Mouse (Mus musculus): Measurements from ENCODE around the gene Foxj1.
A peak's percentile ranks its signal among the peaks of the same experiment; 100 is the strongest.

The Foxj1 gene

DNA sequence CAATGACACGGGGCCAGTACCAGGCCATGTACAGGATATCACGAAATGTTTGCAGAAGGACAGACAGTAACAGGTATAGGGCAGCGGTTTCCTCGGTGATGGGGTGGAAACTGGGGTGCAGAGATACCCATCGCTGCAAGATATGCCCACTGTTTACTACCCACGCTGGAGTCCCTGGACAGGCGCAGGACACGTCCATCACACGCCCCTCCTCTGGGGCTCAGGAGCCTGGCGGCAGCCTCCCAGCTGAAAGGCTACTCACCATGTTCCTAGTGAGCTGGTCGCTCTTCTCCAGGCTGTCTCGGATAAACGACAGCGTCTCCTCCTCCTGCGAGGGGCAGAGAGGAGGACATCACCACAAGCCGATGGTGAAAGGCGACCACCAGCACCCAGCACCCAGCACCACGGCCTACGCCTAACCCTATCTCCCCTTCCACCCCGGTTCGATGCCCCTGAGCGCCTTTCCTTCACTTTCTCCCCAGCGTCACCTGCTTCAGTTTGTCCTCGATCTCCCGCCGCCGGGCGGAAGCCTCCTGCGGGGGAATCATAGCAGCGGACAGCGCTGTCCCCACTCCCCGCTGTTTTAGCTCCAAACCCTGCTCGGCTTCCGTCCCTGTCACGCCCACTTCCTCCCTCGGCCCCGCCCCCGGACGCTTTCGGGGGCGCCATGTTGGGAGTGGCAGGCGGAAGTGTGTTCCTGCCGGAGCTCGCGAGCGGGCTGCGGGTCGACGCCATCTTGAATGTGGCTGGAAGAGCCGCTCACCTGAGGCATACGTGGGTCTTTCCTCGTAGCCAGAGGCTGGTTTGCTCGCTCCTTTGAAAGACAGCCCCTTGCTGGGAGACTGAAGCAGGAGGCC is 28.8 kb downstream of the Foxj1 start:
- Histone ChIP-seq H3K9me3 (ENCODE audit: low read length) (no peaks in the 10 kb centered on the region), H3K4me3 (replicated peaks; ENCODE audit: low read length) (peak overlapping the region; percentile 80), H3K4me1 (replicated peaks; ENCODE audit: low read depth, low read length) (peaks cover 16% of the 10 kb centered on the region), H3K36me3 (ENCODE audit: insufficient read depth, low read length) (peaks cover 22% of the 10 kb centered on the region), H3K27me3 (ENCODE audit: insufficient read depth, low read length) (no peaks in the 10 kb centered on the region)
- no peak for TF ChIP-seq CTCF (conservative IDR thresholded peaks at IDR 0.05; ENCODE audit: low read length)
- TF ChIP-seq NANOG (IDR thresholded peaks at IDR 0.05; ENCODE audit: borderline replicate concordance, low read length) = no peak
- TF ChIP-seq POU5F1 (IDR thresholded peaks at IDR 0.05; ENCODE audit: borderline replicate concordance, low read length) = no peak

DNA sequence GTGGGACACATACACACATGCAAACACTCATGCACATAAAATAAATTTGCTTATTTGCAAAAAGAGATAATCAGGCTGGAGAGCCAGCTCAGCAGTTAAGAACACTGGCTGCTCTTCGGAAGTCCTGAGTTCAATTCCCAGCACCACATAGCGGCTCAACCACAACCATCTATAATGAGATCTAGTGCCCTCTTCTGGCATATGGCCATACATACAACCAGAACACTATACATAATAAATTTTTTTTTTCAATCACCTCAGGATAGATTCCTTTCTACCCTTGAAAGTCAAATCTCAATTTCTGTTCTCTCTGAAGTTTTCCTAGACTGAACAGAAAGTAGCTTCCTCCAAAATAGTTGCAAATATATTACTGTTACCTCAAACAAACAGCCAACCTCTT is 29.8 kb downstream of the Foxj1 start:
- H3K36me3 ChIP-seq (ENCODE audit: insufficient read depth, low read length) = peaks cover 22% of the 10 kb centered on the region
- no peaks in the 10 kb centered on the region for H3K9me3 ChIP-seq (ENCODE audit: low read length)
- peaks cover 16% of the 10 kb centered on the region for H3K4me1 ChIP-seq (replicated peaks; ENCODE audit: low read depth, low read length)
- no peak for TF ChIP-seq NANOG (IDR thresholded peaks at IDR 0.05; ENCODE audit: borderline replicate concordance, low read length)
- no peak overlapping the region for H3K4me3 ChIP-seq (replicated peaks; ENCODE audit: low read length)
- H3K27me3 ChIP-seq (ENCODE audit: insufficient read depth, low read length) = no peaks in the 10 kb centered on the region

DNA sequence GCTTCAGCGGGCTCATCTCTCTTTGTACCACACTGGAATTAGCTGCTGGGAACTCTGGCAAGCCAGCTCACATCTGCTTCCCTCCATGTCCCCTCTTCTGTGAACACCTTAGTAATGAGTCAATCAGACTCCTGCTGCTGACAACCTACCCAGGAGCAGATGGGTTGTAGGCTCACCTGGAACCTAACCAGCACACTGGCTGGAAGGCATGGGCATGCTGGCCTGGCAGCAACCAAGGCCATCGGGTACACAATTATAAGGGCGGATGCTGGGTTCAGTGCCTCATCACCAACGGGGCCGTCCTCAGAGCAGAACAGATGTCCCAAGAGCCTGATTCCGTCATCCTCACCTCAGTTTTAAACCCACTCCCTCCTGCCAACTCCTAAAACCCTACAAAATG is 36.6 kb downstream of the Foxj1 start:
- no peaks in the 10 kb centered on the region for H3K9me3 ChIP-seq (ENCODE audit: low read length)
- no peaks in the 10 kb centered on the region for H3K27me3 ChIP-seq (ENCODE audit: insufficient read depth, low read length)
- H3K36me3 ChIP-seq (ENCODE audit: insufficient read depth, low read length) = peaks cover 30% of the 10 kb centered on the region
- TF ChIP-seq CTCF (conservative IDR thresholded peaks at IDR 0.05; ENCODE audit: low read length) (no peak), POU5F1 (IDR thresholded peaks at IDR 0.05; ENCODE audit: borderline replicate concordance, low read length) (no peak), NANOG (IDR thresholded peaks at IDR 0.05; ENCODE audit: borderline replicate concordance, low read length) (no peak)
- H3K4me1 ChIP-seq (replicated peaks; ENCODE audit: low read depth, low read length) = peaks cover 33% of the 10 kb centered on the region
- no peak overlapping the region for H3K4me3 ChIP-seq (replicated peaks; ENCODE audit: low read length)

DNA sequence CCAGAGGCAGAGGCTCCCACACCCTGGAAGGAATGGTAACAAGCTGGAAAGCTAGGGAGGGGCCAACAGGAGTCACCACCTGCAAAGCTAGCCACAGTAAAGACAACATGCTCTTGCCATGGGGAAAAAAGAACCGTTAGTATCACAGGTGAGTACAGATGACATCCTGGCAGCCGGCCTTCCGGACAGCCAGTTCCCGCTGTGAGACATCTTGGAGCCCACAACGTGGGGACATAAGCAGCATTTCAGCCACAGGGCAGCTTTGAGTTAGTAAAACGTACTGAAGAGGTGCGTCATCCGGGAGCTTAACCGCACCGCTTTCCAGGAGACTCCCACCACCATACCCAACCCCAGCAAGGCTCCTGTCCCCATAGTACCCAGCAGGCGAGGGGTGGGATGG is 37.0 kb downstream of the Foxj1 start:
- no peaks in the 10 kb centered on the region for H3K9me3 ChIP-seq (ENCODE audit: low read length)
- H3K4me1 ChIP-seq (replicated peaks; ENCODE audit: low read depth, low read length) = peaks cover 36% of the 10 kb centered on the region
- no peak for TF ChIP-seq POU5F1 (IDR thresholded peaks at IDR 0.05; ENCODE audit: borderline replicate concordance, low read length)
- no peak for TF ChIP-seq NANOG (IDR thresholded peaks at IDR 0.05; ENCODE audit: borderline replicate concordance, low read length)
- TF ChIP-seq CTCF (conservative IDR thresholded peaks at IDR 0.05; ENCODE audit: low read length) = no peak

DNA sequence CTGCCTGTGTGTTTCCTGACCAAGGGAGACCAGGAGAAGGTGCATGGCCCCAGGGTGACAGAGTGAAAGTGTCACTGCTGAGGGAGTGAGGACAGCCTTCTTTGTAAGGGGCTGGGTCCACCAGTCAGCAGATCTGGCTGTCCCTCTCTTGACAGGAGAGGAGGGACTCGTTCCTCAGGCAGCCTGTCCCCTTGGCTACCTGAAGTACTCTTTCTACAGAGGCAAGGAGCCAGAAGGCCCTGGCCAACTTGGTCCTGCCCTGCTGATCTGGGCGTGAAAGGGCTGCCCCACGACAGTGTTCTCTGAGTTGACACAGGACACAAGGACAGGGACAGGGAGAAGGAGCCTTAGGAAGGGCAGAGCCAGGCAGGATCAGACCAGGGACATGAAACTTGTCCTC is 38.2 kb downstream of the Foxj1 start:
- Histone ChIP-seq H3K36me3 (ENCODE audit: insufficient read depth, low read length) (peaks cover 24% of the 10 kb centered on the region), H3K4me1 (replicated peaks; ENCODE audit: low read depth, low read length) (peaks cover 43% of the 10 kb centered on the region), H3K27me3 (ENCODE audit: insufficient read depth, low read length) (no peaks in the 10 kb centered on the region), H3K9me3 (ENCODE audit: low read length) (no peaks in the 10 kb centered on the region), H3K4me3 (replicated peaks; ENCODE audit: low read length) (no peak overlapping the region)
- TF ChIP-seq NANOG (IDR thresholded peaks at IDR 0.05; ENCODE audit: borderline replicate concordance, low read length) = no peak
- no peak for TF ChIP-seq POU5F1 (IDR thresholded peaks at IDR 0.05; ENCODE audit: borderline replicate concordance, low read length)
- no peak for TF ChIP-seq CTCF (conservative IDR thresholded peaks at IDR 0.05; ENCODE audit: low read length)

More for the DNA sequence above, 37.0 kb downstream of the Foxj1 start:
- Histone ChIP-seq H3K27me3 (ENCODE audit: insufficient read depth, low read length) (no peaks in the 10 kb centered on the region), H3K4me3 (replicated peaks; ENCODE audit: low read length) (no peak overlapping the region), H3K36me3 (ENCODE audit: insufficient read depth, low read length) (peaks cover 26% of the 10 kb centered on the region)

DNA sequence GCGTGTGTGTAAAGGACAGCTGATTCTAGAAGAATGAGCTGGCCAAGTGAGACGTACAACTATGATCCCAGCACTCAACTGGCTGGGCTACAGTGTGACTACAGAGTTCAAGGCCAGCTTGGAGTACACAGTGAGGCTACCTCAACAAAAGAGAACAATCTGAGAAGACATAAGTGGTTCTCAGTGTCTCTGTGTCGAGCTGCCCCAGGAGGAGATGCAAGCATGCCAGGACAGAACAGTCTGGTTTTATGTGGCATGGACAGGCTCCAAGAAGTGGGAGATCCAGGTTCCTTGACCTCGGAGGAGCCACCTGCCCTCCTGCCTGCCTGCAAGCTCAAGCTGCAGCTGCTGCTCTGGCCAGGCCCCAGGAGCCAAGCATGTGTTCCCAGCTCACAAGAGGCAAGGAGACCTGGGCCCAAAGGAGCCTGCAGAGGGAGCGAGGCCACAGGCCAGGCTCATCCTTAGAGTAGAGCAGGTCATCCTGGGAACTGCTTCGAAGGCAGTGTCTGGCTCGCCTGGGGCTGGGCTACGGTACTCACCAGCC is 38.9 kb downstream of the Foxj1 start:
- peaks cover 23% of the 10 kb centered on the region for H3K36me3 ChIP-seq (ENCODE audit: insufficient read depth, low read length)
- peaks cover 43% of the 10 kb centered on the region for H3K4me1 ChIP-seq (replicated peaks; ENCODE audit: low read depth, low read length)
- no peaks in the 10 kb centered on the region for H3K27me3 ChIP-seq (ENCODE audit: insufficient read depth, low read length)
- TF ChIP-seq NANOG (IDR thresholded peaks at IDR 0.05; ENCODE audit: borderline replicate concordance, low read length) (no peak), POU5F1 (IDR thresholded peaks at IDR 0.05; ENCODE audit: borderline replicate concordance, low read length) (no peak), CTCF (conservative IDR thresholded peaks at IDR 0.05; ENCODE audit: low read length) (no peak)
- H3K9me3 ChIP-seq (ENCODE audit: low read length) = no peaks in the 10 kb centered on the region
- H3K4me3 ChIP-seq (replicated peaks; ENCODE audit: low read length) = no peak overlapping the region

DNA sequence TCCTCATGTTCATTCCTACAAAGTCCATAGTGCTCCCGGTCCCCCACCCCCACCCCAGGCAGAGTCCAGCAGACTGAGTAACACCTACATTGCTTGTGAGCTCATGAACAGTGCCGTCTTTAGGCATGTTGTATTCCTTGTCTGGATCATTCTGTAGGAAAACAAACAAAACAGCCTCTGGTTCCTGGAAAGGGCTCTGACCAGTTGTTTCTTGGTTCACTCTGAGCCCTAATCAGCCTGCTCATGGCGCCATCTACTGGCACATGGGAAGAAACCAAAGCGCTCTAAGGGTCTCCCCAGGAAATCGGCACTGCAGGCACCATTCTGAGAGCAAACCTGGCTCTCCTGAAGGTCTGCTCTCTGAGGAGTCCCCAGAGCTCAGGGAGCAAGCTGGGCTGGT is 40.9 kb downstream of the Foxj1 start:
- H3K4me1 ChIP-seq (replicated peaks; ENCODE audit: low read depth, low read length) = peaks cover 43% of the 10 kb centered on the region
- H3K9me3 ChIP-seq (ENCODE audit: low read length) = no peaks in the 10 kb centered on the region
- no peak overlapping the region for H3K4me3 ChIP-seq (replicated peaks; ENCODE audit: low read length)
- H3K27me3 ChIP-seq (ENCODE audit: insufficient read depth, low read length) = no peaks in the 10 kb centered on the region
- TF ChIP-seq CTCF (conservative IDR thresholded peaks at IDR 0.05; ENCODE audit: low read length) = peak; percentile 78
- no peak for TF ChIP-seq NANOG (IDR thresholded peaks at IDR 0.05; ENCODE audit: borderline replicate concordance, low read length)
- H3K36me3 ChIP-seq (ENCODE audit: insufficient read depth, low read length) = peaks cover 38% of the 10 kb centered on the region

DNA sequence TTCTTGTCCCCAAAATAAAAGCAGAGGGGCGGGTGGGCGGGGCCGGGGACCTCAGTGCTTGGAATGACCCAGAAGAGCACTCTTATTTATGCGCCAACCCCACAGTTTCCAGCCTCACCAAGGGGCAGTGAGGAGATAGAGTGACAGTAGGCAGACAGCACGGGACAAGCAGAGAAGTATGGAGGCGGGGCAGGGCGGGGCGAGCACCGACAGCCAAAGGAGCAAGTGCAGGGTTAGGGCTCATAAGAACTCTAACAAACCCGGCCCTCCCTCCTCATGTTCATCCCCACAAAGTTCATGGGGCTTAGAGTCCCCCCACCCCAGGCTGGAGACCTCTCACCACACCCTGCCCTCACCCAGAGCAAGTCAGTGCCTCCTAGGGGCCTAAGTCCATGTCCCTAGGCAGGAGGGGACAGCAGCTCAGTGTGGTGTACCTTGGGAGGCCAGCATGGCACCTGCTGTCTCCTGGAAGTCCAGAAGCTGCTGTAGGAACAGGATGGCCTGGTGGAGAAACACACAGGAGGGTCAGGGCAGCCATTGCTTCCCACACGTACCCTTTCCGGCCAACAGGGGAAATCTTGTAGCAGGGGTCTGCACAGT is 41.6 kb downstream of the Foxj1 start:
- no peak for TF ChIP-seq POU5F1 (IDR thresholded peaks at IDR 0.05; ENCODE audit: borderline replicate concordance, low read length)
- no peak for TF ChIP-seq NANOG (IDR thresholded peaks at IDR 0.05; ENCODE audit: borderline replicate concordance, low read length)
- no peak for TF ChIP-seq CTCF (conservative IDR thresholded peaks at IDR 0.05; ENCODE audit: low read length)
- H3K9me3 ChIP-seq (ENCODE audit: low read length) = no peaks in the 10 kb centered on the region

More for the DNA sequence above, 41.6 kb downstream of the Foxj1 start:
- Histone ChIP-seq H3K36me3 (ENCODE audit: insufficient read depth, low read length) (peaks cover 43% of the 10 kb centered on the region), H3K4me1 (replicated peaks; ENCODE audit: low read depth, low read length) (peaks cover 48% of the 10 kb centered on the region), H3K4me3 (replicated peaks; ENCODE audit: low read length) (no peak overlapping the region), H3K27me3 (ENCODE audit: insufficient read depth, low read length) (no peaks in the 10 kb centered on the region)
